Mouse (Mus musculus) lung, embryonic 16.5 days (tissue): Measurements from ENCODE around the gene Vtn. TPM values are rescaled to one million over a fixed set of nuclear protein-coding genes. Genes with fewer than 3 reads are reported as not detected.

Experiments used
- ATAC-seq: fragments of 200-750 bp; cut with Nextera tagmentation; 2 replicates; pipeline ENCODE4 v1.8.0; 2017; ENCODE audit warnings: low read depth, mild to moderate bottlenecking, moderate library complexity
- H3K27ac ChIP-seq: fragments of 300-500 bp; sonication (generic); 2 replicates; pipeline ENCODE4 v1.5.1; 2014; ENCODE audit warnings: mild to moderate bottlenecking, control low read depth, low read length
- H3K27me3 ChIP-seq: fragments of 300-500 bp; sonication (generic); 2 replicates; pipeline ENCODE4 v1.6.1; 2014; ENCODE audit warnings: low read depth, low read length, mixed read lengths; ENCODE audit not compliant: control insufficient read depth, insufficient read depth
- H3K36me3 ChIP-seq: fragments of 300-500 bp; sonication (generic); 2 replicates; pipeline ENCODE4 v1.6.1; 2014; ENCODE audit warnings: low read length; ENCODE audit not compliant: control insufficient read depth, insufficient read depth
- H3K4me1 ChIP-seq: fragments of 300-500 bp; sonication (generic); replicated peaks from 2 replicates; pipeline ENCODE4 v1.6.1; 2014; ENCODE audit warnings: low read length, mixed read lengths; ENCODE audit not compliant: control insufficient read depth, insufficient read depth
- H3K4me2 ChIP-seq: fragments of 300-500 bp; sonication (generic); 2 replicates; pipeline ENCODE4 v1.6.1; 2014; ENCODE audit warnings: low read depth, low read length, control low read depth
- H3K4me3 ChIP-seq: fragments of 300-500 bp; sonication (generic); 2 replicates; pipeline ENCODE4 v1.5.1; 2014; ENCODE audit warnings: mild to moderate bottlenecking, low read length, control low read depth
- H3K9ac ChIP-seq: fragments of 300-500 bp; sonication (generic); 2 replicates; pipeline ENCODE4 v1.6.1; 2014; ENCODE audit warnings: low read length, control low read depth
- H3K9me3 ChIP-seq: fragments of 300-500 bp; sonication (generic); 2 replicates; pipeline ENCODE4 v1.6.1; 2016; ENCODE audit warnings: low read length; ENCODE audit not compliant: control insufficient read depth
- WGBS: fragments of 180-500 bp; shearing (Covaris S2); extraction: QIAGEN DNeasy Blood & Tissue Kit; methylation state at CpG from one replicate; pipeline ENCODE4 v1.1.7; 2014; 5-methylcytosine and 5-hydroxymethylcytosine counted together
- polyA plus RNA-seq: library from polyadenylated mRNA; unstranded; fragments of >200 nt; fragmentation: Nextera tagmentation; extraction: Ambion mirVana; gene quantifications from 2 replicates; pipeline ENCODE4 v1.2.1, GENCODE M21; 2015

Gene Vtn
- polyA plus RNA-seq, 1 experiment from 2014 or later: 1.5 TPM

GRCm38 (mm10) chr11:78490781-78491241 is 8.1 kb upstream of the Vtn start:
- Histone ChIP-seq H3K4me3 (peak overlapping the region; percentile 30), H3K4me2 (peak overlapping the region; percentile 40), H3K4me1 (no peaks in the 10 kb centered on the region), H3K27ac (no peak overlapping the region), H3K9me3 (no peaks in the 10 kb centered on the region), H3K36me3 (no peaks in the 10 kb centered on the region), H3K9ac (no peak overlapping the region), H3K27me3 (peaks cover 61% of the 10 kb centered on the region)
- ATAC-seq: no peak; the same call in 1 of the 2 replicates
- 10% methylated on average over 47 of the region's 48 CpGs for WGBS

GRCm38 (mm10) chr11:78495904-78496303 is 3.0 kb upstream of the Vtn start:
- no peaks in the 10 kb centered on the region for H3K9me3 ChIP-seq
- no peak for ATAC-seq
- no peak overlapping the region for H3K4me3 ChIP-seq
- no peaks in the 10 kb centered on the region for H3K36me3 ChIP-seq
- peaks cover 51% of the 10 kb centered on the region for H3K27me3 ChIP-seq
- no peak overlapping the region for H3K27ac ChIP-seq
- H3K4me1 ChIP-seq: peaks cover 8% of the 10 kb centered on the region
- 4% methylated on average over 6 of the region's 6 CpGs for WGBS
- H3K9ac ChIP-seq: no peak overlapping the region
- no peak overlapping the region for H3K4me2 ChIP-seq

- Histone ChIP-seq H3K36me3 (no peaks in the 10 kb centered on the region), H3K27me3 (peaks cover 48% of the 10 kb centered on the region), H3K4me3 (peak overlapping the region; percentile 56), H3K9ac (0 out of 2 replicates have a peak overlapping the region, but pooled peaks have one; percentile 11), H3K27ac (no peak overlapping the region), H3K9me3 (no peaks in the 10 kb centered on the region), H3K4me2 (peak overlapping the region; percentile 99), H3K4me1 (peaks cover 8% of the 10 kb centered on the region)
- WGBS: under 1% methylated on average over 44 of the region's 44 CpGs
- peak; percentile 21; the same call in 1 of the 2 replicates for ATAC-seq
Observed at GRCm38 (mm10) chr11:78497071-78497541, 1.8 kb upstream of the Vtn start.

- H3K27me3 ChIP-seq: peaks cover 48% of the 10 kb centered on the region
- H3K9ac ChIP-seq: 0 out of 2 replicates have a peak within 1 kb of the TSS, but pooled peaks have one; percentile 11
- no peak within 1 kb of the TSS for H3K27ac ChIP-seq
- peak; percentile 99 for ATAC-seq
- H3K36me3 ChIP-seq: no peaks in the 10 kb centered on the region
- H3K4me1 ChIP-seq: peaks cover 8% of the 10 kb centered on the region
- H3K4me2 ChIP-seq: peak within 1 kb of the TSS; percentile 99
- 3% methylated on average over 36 of the region's 36 CpGs for WGBS
- H3K4me3 ChIP-seq: peak within 1 kb of the TSS; percentile 56
- no peaks in the 10 kb centered on the region for H3K9me3 ChIP-seq
Observed at GRCm38 (mm10) chr11:78497544-78498522, 1.1 kb upstream of the Vtn start, which contains the start of gene Sarm1. Sarm1 (minus strand) TSS chr11:78497754.

- no peak overlapping the region for H3K4me2 ChIP-seq
- WGBS: 30% methylated on average over 16 of the region's 16 CpGs
- no peaks in the 10 kb centered on the region for H3K36me3 ChIP-seq
- no peak for ATAC-seq
- H3K9me3 ChIP-seq: no peaks in the 10 kb centered on the region
- H3K27me3 ChIP-seq: peaks cover 42% of the 10 kb centered on the region
- no peak overlapping the region for H3K4me3 ChIP-seq
- H3K27ac ChIP-seq: no peak overlapping the region
- no peak overlapping the region for H3K9ac ChIP-seq
- peaks cover 8% of the 10 kb centered on the region for H3K4me1 ChIP-seq
Observed at GRCm38 (mm10) chr11:78499543-78499942, 652 bp downstream of the Vtn start.

- no peak overlapping the region for H3K9ac ChIP-seq
- H3K36me3 ChIP-seq: 0 out of 2 replicates have a peak, but pooled peaks cover 2% of the 10 kb centered on the region
- H3K27me3 ChIP-seq: peaks cover 38% of the 10 kb centered on the region
- ATAC-seq: no peak
- H3K4me3 ChIP-seq: no peak overlapping the region
- no peak overlapping the region for H3K27ac ChIP-seq
- WGBS: 48% methylated on average over 9 of the region's 9 CpGs
- peaks cover 8% of the 10 kb centered on the region for H3K4me1 ChIP-seq
- H3K9me3 ChIP-seq: no peaks in the 10 kb centered on the region
- no peak overlapping the region for H3K4me2 ChIP-seq
Observed at GRCm38 (mm10) chr11:78500623-78501202, 1.8 kb downstream of the Vtn start.

GRCm38 (mm10) chr11:78501529-78501928 is 2.6 kb downstream of the Vtn start:
- H3K9me3 ChIP-seq: no peaks in the 10 kb centered on the region
- H3K27ac ChIP-seq: no peak overlapping the region
- H3K4me3 ChIP-seq: no peak overlapping the region
- H3K27me3 ChIP-seq: peaks cover 31% of the 10 kb centered on the region
- WGBS: 68% methylated on average over 20 of the region's 20 CpGs
- H3K4me1 ChIP-seq: peaks cover 8% of the 10 kb centered on the region
- ATAC-seq: no peak
- 0 out of 2 replicates have a peak, but pooled peaks cover 2% of the 10 kb centered on the region for H3K36me3 ChIP-seq
- no peak overlapping the region for H3K9ac ChIP-seq
- H3K4me2 ChIP-seq: no peak overlapping the region

- no peak within 1 kb of the TSS for H3K9ac ChIP-seq
- H3K27me3 ChIP-seq: peaks cover 26% of the 10 kb centered on the region
- WGBS: 63% methylated on average over 7 of the region's 7 CpGs
Observed at GRCm38 (mm10) chr11:78502909-78503650, 4.2 kb downstream of the Vtn start, which contains the start of gene Sebox. Sebox (plus strand) TSS chr11:78503447.

More at GRCm38 (mm10) chr11:78502909-78503650, 4.2 kb downstream of the Vtn start, which contains the start of gene Sebox:
- Histone ChIP-seq H3K4me2 (no peak within 1 kb of the TSS), H3K36me3 (peaks cover 5% of the 10 kb centered on the region; the same call in 1 of the 2 replicates), H3K9me3 (no peaks in the 10 kb centered on the region), H3K4me1 (no peaks in the 10 kb centered on the region), H3K4me3 (no peak within 1 kb of the TSS), H3K27ac (no peak within 1 kb of the TSS)
- no peak for ATAC-seq
